Mouse (Mus musculus) heart, postnatal 0 days (tissue): ENCODE data around the gene Praf2.

ENCODE experiments used
- CTCF ChIP-seq: IDR thresholded peaks from 2 replicates; pipeline ENCODE4 v1.5.1; 2016; ENCODE audit warnings: antibody characterized with exemption, control low read depth, low read depth
- EP300 ChIP-seq: IDR thresholded peaks from 2 replicates; pipeline ENCODE4 v1.6.1; 2016; ENCODE audit warnings: antibody characterized with exemption, low read depth

DNA sequence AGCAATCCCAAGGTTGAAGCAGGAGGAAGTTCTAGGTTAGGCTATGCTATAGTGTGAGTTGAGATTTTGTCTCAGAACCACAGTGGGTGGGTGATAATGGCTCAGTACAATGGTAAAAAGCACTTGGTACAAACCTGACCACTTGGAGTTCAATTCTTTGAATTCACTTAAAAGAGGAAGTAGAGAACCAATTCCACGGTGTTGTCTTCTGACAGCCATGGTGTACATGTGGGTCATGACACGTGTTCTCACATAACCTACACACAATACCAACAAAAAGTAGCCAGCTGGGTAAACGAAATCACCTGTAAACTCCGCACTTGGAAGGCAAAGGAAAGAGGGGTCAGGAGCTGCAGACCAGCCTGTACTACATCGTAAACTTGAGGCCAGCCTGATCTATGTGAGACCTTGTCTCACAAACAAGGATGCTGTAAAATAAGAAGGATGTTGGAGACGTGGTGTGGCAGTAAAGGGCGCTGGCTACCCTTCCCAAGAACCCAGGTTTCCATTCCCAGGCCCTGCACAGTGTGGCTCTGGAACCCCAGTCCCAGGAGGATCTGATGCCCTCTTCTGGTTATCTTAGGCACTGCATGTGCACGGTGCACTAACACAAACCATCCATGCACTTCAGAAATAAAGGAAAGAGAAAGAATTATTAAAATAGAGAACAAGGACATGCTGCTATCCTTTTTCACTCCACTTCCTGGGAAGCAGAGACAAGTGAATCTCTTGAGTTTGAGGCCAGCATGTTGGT is 48.3 kb downstream of the Praf2 start:
- TF ChIP-seq EP300 (no peak), CTCF (peak; percentile 64)
